Mouse (Mus musculus): Measurements from ENCODE around the gene Vmn1r104. TPM values are rescaled to one million over a fixed set of nuclear protein-coding genes. Genes with fewer than 3 reads are reported as not detected.

The Vmn1r104 gene
- not detected for total RNA-seq (2023)

GRCm38 (mm10) chr7:20533537-20533936 is at the start of gene Vmn1r104:
Gene Vmn1r104 (plus strand): TSS chr7:20533837.

GRCm38 (mm10) chr7:20510434-20510833 is 23.2 kb upstream of the Vmn1r104 start, which contains the start of gene Vmn1r103:
Gene Vmn1r103 (minus strand): TSS chr7:20510534.

GRCm38 (mm10) chr7:20545657-20546056 is 12.0 kb downstream of the Vmn1r104 start, which contains the start of gene Gm5726:
Gene Gm5726 (minus strand): TSS chr7:20545757.

GRCm38 (mm10) chr7:20576141-20576540 is 42.5 kb downstream of the Vmn1r104 start, which contains the start of gene Gm4141:
Gene Gm4141 (minus strand): TSS chr7:20576241.

Other genes starting within 250 kb of the Vmn1r104 start
- not detected for gene Gm4133, start 199.8 kb upstream of the Vmn1r104 start, total RNA-seq (2023)
- not detected for gene Gm5728, start 158.4 kb upstream of the Vmn1r104 start, total RNA-seq (2023)
- not detected for gene Vmn1r100, start 115.9 kb upstream of the Vmn1r104 start, total RNA-seq (2023)
- gene Vmn1r101, start 91.2 kb upstream of the Vmn1r104 start, total RNA-seq (2023), result not detected
- not detected for gene Gm10670, start 58.9 kb upstream of the Vmn1r104 start, total RNA-seq (2023)
- not detected for gene Vmn1r103, start 23.3 kb upstream of the Vmn1r104 start, total RNA-seq (2023)
- gene Gm5726, start 11.9 kb downstream of the Vmn1r104 start, total RNA-seq (2023), result not detected
- not detected for gene Gm4141, start 42.4 kb downstream of the Vmn1r104 start, total RNA-seq (2023)
- not detected for gene Gm4513, start 65.2 kb downstream of the Vmn1r104 start, total RNA-seq (2023)
- gene Vmn1r107, start 135.1 kb downstream of the Vmn1r104 start, total RNA-seq (2023), result not detected
- gene Vmn1r111, start 169.4 kb downstream of the Vmn1r104 start, total RNA-seq (2023), result not detected
- not detected for gene Gm10668, start 196.8 kb downstream of the Vmn1r104 start, total RNA-seq (2023)
- gene Vmn1r112, start 237.3 kb downstream of the Vmn1r104 start, total RNA-seq (2023), result not detected